Mouse (Mus musculus) heart, embryonic 14.5 days (tissue): ENCODE results near the gene Galns. TPM values are rescaled to one million over a fixed set of nuclear protein-coding genes. Genes with fewer than 3 reads are reported as not detected.

Experiments
- ATAC-seq: fragments of 200-750 bp; cut with Nextera tagmentation; 2 replicates; pipeline ENCODE4 v1.8.0; 2017; ENCODE audit warnings: low read depth, moderate TSS enrichment; ENCODE audit not compliant: insufficient number of reproducible peaks, insufficient read depth, low FRiP score
- H3K27ac ChIP-seq, 2 experiments: fragments of 200-500 bp in 1 of 2; fragments of 300-500 bp in 1 of 2; sonication (generic) in 1 of 2; replicated peaks in 1 of 2; 2 replicates each; pipeline ENCODE4 v1.5.1; 2012 to 2014; ENCODE audit warnings: low read depth in 2 of 2, low read length in 2 of 2, control low read depth in 1 of 2, mild to moderate bottlenecking in 1 of 2, mixed read lengths in 1 of 2; ENCODE audit not compliant: control insufficient read depth in 1 of 2, insufficient read depth in 1 of 2
- H3K27me3 ChIP-seq: fragments of 300-500 bp; sonication (generic); 2 replicates; pipeline ENCODE4 v1.6.1; 2014; ENCODE audit warnings: mild to moderate bottlenecking, low read length, control low read depth; ENCODE audit not compliant: control insufficient read depth, insufficient read depth
- H3K36me3 ChIP-seq: fragments of 300-500 bp; sonication (generic); 2 replicates; pipeline ENCODE4 v1.6.1; 2014; ENCODE audit warnings: mild to moderate bottlenecking, control low read depth, low read length, mixed read lengths; ENCODE audit not compliant: control insufficient read depth, insufficient read depth
- H3K4me1 ChIP-seq, 2 experiments: fragments of 200-500 bp in 1 of 2; fragments of 300-500 bp in 1 of 2; sonication (generic) in 1 of 2; 2 replicates each; pipeline ENCODE4 v1.6.1; 2012 to 2014; ENCODE audit warnings: low read length in 2 of 2, control low read depth in 1 of 2, mixed read lengths in 1 of 2; ENCODE audit not compliant: control insufficient read depth in 2 of 2, insufficient read depth in 2 of 2
- H3K4me2 ChIP-seq: fragments of 300-500 bp; sonication (generic); 2 replicates; pipeline ENCODE4 v1.6.1; 2014; ENCODE audit warnings: mild to moderate bottlenecking, low read length
- H3K4me3 ChIP-seq, 2 experiments: fragments of 200-500 bp in 1 of 2; fragments of 300-500 bp in 1 of 2; sonication (generic) in 1 of 2; 2 replicates each; pipeline ENCODE4 v1.5.1; 2012 to 2014; ENCODE audit warnings: low read length in 2 of 2, mild to moderate bottlenecking in 2 of 2, control low read depth in 1 of 2, low read depth in 1 of 2, moderate library complexity in 1 of 2; ENCODE audit not compliant: control insufficient read depth in 1 of 2, insufficient read depth in 1 of 2
- H3K9ac ChIP-seq: fragments of 300-500 bp; sonication (generic); 2 replicates; pipeline ENCODE4 v1.6.1; 2014; ENCODE audit warnings: mild to moderate bottlenecking, low read length
- H3K9me3 ChIP-seq: fragments of 300-500 bp; sonication (generic); 2 replicates; pipeline ENCODE4 v1.6.1; 2016; ENCODE audit warnings: low read length, control low read depth; ENCODE audit not compliant: control insufficient read depth
- WGBS: fragments of 180-500 bp; shearing (Covaris S2); extraction: QIAGEN DNeasy Blood & Tissue Kit; methylation state at CpG from one replicate; pipeline ENCODE4 v1.1.7; 2014; 5-methylcytosine and 5-hydroxymethylcytosine counted together
- polyA plus RNA-seq: library from polyadenylated mRNA; unstranded; fragments of >200 nt; fragmentation: Nextera tagmentation; extraction: Ambion mirVana; gene quantifications from 2 replicates; pipeline ENCODE4 v1.2.1, GENCODE M21; 2014

Galns gene
- polyA plus RNA-seq, result 10.3 and 11.2 TPM in 2 replicates

GRCm38 (mm10) chr8:122611295-122612133 lies at the start of gene Galns, which contains the start of gene Trappc2l:
Galns (minus strand) TSS chr8:122611463.
Trappc2l (plus strand) TSS chr8:122611640.
- WGBS, result under 1% methylated on average over 49 of the region's 57 CpGs
- peak within 1 kb of the TSS; percentile 77 to 88 for H3K27ac ChIP-seq
- peak; percentile 98 for ATAC-seq

GRCm38 (mm10) chr8:122660022-122660421 lies 48.8 kb upstream of the Galns start:
- H3K4me1 ChIP-seq, result peaks cover 29 to 48% of the 10 kb centered on the region in 2 experiments
- 69% methylated on average over 2 of the region's 2 CpGs for WGBS
- no peak for ATAC-seq

More at GRCm38 (mm10) chr8:122611295-122612133, at the start of gene Galns, which contains the start of gene Trappc2l:
- Histone ChIP-seq H3K36me3 (peaks cover 18% of the 10 kb centered on the region), H3K4me1 (peaks cover 7 to 16% of the 10 kb centered on the region in 2 experiments), H3K9ac (peak within 1 kb of the TSS; percentile 84), H3K4me3 (peak within 1 kb of the TSS; percentile 81 to 83), H3K27me3 (no peaks in the 10 kb centered on the region), H3K4me2 (peak within 1 kb of the TSS; percentile 89), H3K9me3 (no peaks in the 10 kb centered on the region)

GRCm38 (mm10) chr8:122658807-122659160 lies 47.5 kb upstream of the Galns start:
- Histone ChIP-seq H3K4me3 (no peak overlapping the region), H3K4me2 (no peak overlapping the region), H3K27me3 (no peaks in the 10 kb centered on the region), H3K9ac (no peak overlapping the region), H3K36me3 (no peaks in the 10 kb centered on the region), H3K27ac (no peak overlapping the region), H3K9me3 (no peaks in the 10 kb centered on the region), H3K4me1 (peaks cover 32 to 43% of the 10 kb centered on the region in 2 experiments)
- 82% methylated on average over 9 of the region's 9 CpGs for WGBS
- no peak for ATAC-seq

More at GRCm38 (mm10) chr8:122660022-122660421, 48.8 kb upstream of the Galns start:
- Histone ChIP-seq H3K27ac (no peak overlapping the region), H3K9ac (no peak overlapping the region), H3K9me3 (no peaks in the 10 kb centered on the region), H3K4me3 (no peak overlapping the region), H3K4me2 (no peak overlapping the region), H3K27me3 (no peaks in the 10 kb centered on the region), H3K36me3 (no peaks in the 10 kb centered on the region)

GRCm38 (mm10) chr8:122658149-122658806 lies 47.0 kb upstream of the Galns start:
- Histone ChIP-seq H3K4me3 (no peak overlapping the region), H3K9ac (no peak overlapping the region), H3K4me1 (peaks cover 30 to 48% of the 10 kb centered on the region in 2 experiments), H3K36me3 (no peaks in the 10 kb centered on the region), H3K4me2 (no peak overlapping the region), H3K27me3 (no peaks in the 10 kb centered on the region), H3K27ac (no peak overlapping the region), H3K9me3 (no peaks in the 10 kb centered on the region)
- 70% methylated on average over 10 of the region's 10 CpGs for WGBS
- ATAC-seq, result no peak

GRCm38 (mm10) chr8:122656056-122656999 lies 45.1 kb upstream of the Galns start:
- no peak overlapping the region for H3K4me3 ChIP-seq
- H3K4me2 ChIP-seq, result 0 out of 2 replicates have a peak overlapping the region, but pooled peaks have one; percentile 13
- H3K4me1 ChIP-seq, result peaks cover 26 to 47% of the 10 kb centered on the region in 2 experiments
- H3K36me3 ChIP-seq, result no peaks in the 10 kb centered on the region
- H3K27me3 ChIP-seq, result no peaks in the 10 kb centered on the region
- peak overlapping the region in 1 of 2 experiments; percentile 39; a peak in 1 of 4 replicates for H3K27ac ChIP-seq
- WGBS, result 45% methylated on average over 13 of the region's 13 CpGs
- H3K9ac ChIP-seq, result no peak overlapping the region
- ATAC-seq, result peak; percentile 42; the same call in 1 of the 2 replicates
- H3K9me3 ChIP-seq, result no peaks in the 10 kb centered on the region

DNA sequence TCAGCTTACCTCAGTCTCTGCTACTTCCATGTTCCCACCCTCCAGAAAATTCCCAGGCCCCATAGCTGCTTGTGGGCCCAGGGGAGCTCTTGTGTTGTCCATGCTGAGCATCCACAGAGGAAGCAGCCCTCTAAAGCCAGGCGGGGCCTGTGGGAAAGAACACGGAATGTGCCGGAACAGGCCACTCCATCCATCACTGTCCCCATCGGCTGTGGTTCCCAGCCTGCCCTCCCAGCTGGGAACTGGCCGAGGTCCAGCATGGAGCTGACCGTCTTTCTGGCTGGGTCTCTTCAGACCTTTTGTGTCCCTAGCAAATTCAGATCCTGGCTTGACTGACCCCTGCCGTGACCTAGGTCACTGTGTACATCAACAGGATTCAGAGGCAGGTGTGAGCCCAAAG lies 43.5 kb upstream of the Galns start:
- Histone ChIP-seq H3K27me3 (no peaks in the 10 kb centered on the region), H3K4me1 (peaks cover 19 to 41% of the 10 kb centered on the region in 2 experiments), H3K27ac (no peak overlapping the region), H3K9me3 (no peaks in the 10 kb centered on the region), H3K4me3 (no peak overlapping the region), H3K9ac (no peak overlapping the region), H3K4me2 (no peak overlapping the region), H3K36me3 (0 out of 2 replicates have a peak, but pooled peaks cover 3% of the 10 kb centered on the region)
- ATAC-seq, result no peak
- 76% methylated on average over 7 of the region's 7 CpGs for WGBS

DNA sequence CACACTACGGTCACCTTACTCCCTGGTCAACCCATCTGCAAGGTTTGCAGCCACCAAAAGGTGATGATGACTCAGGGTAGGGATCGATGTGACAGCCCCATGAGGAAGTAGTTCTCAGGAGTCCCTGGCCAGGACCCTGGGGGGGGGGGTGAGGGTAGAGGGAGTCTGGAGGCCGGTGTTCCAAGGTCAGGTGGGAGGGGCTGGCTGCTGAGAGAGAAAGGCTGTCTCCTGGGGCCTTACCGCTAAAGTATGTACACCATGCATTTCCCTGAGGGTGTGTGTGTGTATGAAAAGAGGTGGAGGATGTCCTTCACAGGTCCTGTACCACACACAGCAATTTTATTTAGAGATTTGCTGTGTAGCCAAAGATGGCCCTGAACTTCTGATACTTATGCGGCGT lies 41.4 kb upstream of the Galns start:
- ATAC-seq, result no peak
- Histone ChIP-seq H3K36me3 (peaks cover 9% of the 10 kb centered on the region; the same call in 1 of the 2 replicates), H3K27me3 (no peaks in the 10 kb centered on the region), H3K9me3 (no peaks in the 10 kb centered on the region), H3K4me2 (no peak overlapping the region), H3K27ac (no peak overlapping the region), H3K9ac (no peak overlapping the region), H3K4me3 (no peak overlapping the region), H3K4me1 (peaks cover 16 to 36% of the 10 kb centered on the region in 2 experiments)
- 55% methylated on average over 6 of the region's 6 CpGs for WGBS
